Mouse (Mus musculus): ENCODE measurements around the gene Prickle2. TPM values are rescaled to one million over a fixed set of nuclear protein-coding genes. Genes with fewer than 3 reads are reported as not detected.

The Prickle2 gene
- polyA plus RNA-seq, 1 experiment from 2014 or later, result 13.6 TPM

DNA sequence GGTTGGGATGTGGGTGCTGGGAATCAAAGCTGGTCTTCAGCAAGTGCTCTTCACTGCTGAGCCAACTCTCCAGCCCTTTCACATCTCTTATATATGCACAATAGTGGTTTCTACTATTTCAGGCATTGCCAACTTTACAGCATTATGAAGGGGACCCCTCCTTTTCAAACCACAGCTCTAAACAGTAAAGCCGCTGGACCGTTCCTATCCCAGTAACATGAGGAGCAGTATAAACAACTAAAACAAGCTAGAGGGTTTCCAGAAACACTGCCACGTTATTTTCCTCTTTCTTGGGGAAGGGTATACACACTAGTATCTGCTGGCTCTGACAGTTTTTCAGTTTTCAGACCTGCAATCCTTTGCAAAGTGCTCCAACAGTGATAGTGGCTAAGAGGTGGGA lies 179.7 kb downstream of the Prickle2 start:
- H3K27me3 ChIP-seq (replicated peaks; ENCODE audit: control insufficient read depth, insufficient read depth, low read length), result no peaks in the 10 kb centered on the region
- no peak overlapping the region for H3K4me3 ChIP-seq (ENCODE audit: low read length)
- WGBS, result 87% methylated on average over 3 of the region's 3 CpGs
- H3K9me3 ChIP-seq (ENCODE audit: control insufficient read depth, low read length), result no peaks in the 10 kb centered on the region
- no peak for ATAC-seq
- no peaks in the 10 kb centered on the region for H3K36me3 ChIP-seq (ENCODE audit: control insufficient read depth, insufficient read depth, low read length)
- no peak overlapping the region for H3K9ac ChIP-seq (ENCODE audit: low read depth, low read length)
- H3K27ac ChIP-seq (ENCODE audit: low read depth, low read length), result no peak overlapping the region
- no peaks in the 10 kb centered on the region; the same call in 1 of the 2 replicates for H3K4me1 ChIP-seq (ENCODE audit: control insufficient read depth, insufficient read depth, low read depth, low read length)
- H3K4me2 ChIP-seq (ENCODE audit: low read length), result no peak overlapping the region

DNA sequence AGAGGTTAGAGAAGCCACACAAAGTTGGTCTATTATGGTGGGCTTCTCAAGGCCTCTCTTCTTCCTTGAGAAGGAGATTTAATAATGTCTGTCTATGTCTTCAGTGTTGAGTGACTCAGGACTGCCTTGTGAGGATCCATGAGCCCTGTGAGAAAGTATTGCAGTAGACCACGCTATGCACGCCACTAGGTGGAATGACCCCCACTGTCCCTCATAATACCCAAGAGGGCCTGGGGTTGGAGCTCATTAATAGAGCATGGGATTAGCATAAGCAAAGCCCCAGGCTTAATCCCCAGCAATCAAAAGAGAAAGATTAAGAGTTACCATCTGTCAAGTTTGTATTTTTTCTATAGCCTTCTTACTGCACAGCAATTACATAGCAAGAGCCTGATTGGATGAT lies 180.3 kb downstream of the Prickle2 start:
- 49% methylated on average over 2 of the region's 2 CpGs for WGBS
- Histone ChIP-seq H3K9ac (ENCODE audit: low read depth, low read length) (no peak overlapping the region), H3K4me1 (ENCODE audit: control insufficient read depth, insufficient read depth, low read depth, low read length) (no peaks in the 10 kb centered on the region; the same call in 1 of the 2 replicates), H3K36me3 (ENCODE audit: control insufficient read depth, insufficient read depth, low read length) (no peaks in the 10 kb centered on the region), H3K9me3 (ENCODE audit: control insufficient read depth, low read length) (no peaks in the 10 kb centered on the region), H3K4me3 (ENCODE audit: low read length) (no peak overlapping the region), H3K4me2 (ENCODE audit: low read length) (no peak overlapping the region), H3K27ac (ENCODE audit: low read depth, low read length) (no peak overlapping the region), H3K27me3 (replicated peaks; ENCODE audit: control insufficient read depth, insufficient read depth, low read length) (no peaks in the 10 kb centered on the region)
- ATAC-seq, result no peak

DNA sequence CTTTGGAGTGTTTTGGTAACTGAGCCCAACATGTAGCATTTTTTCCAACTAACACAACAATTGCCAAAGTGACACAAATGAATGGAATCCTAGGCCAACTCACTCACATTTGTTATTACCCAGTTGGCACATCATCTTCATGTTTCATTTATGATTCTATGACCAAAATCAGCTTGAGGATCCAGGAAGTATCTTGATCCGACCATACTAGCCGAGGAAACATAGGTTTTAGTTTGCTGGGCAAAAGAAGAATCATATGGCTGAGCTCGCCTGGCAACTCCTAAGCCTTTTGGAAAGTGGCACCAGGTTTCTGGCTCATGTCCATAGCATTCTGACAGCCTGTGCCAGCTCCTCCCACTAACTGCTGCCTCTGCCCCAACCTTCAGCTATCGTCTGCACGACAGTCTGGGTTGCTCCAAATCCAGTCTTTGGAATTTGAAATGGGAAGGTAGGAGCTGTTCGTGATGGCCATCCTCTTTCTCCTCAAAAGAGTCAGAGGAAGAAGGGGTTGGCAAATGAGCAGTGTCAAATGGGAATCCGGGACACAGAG lies 184.4 kb downstream of the Prickle2 start:
- H3K9ac ChIP-seq (ENCODE audit: low read depth, low read length), result no peak overlapping the region
- peaks cover 4% of the 10 kb centered on the region for H3K4me1 ChIP-seq (ENCODE audit: control insufficient read depth, insufficient read depth, low read depth, low read length)
- H3K27me3 ChIP-seq (replicated peaks; ENCODE audit: control insufficient read depth, insufficient read depth, low read length), result no peaks in the 10 kb centered on the region
- 52% methylated on average over 7 of the region's 7 CpGs for WGBS
- no peak overlapping the region for H3K4me3 ChIP-seq (ENCODE audit: low read length)
- H3K4me2 ChIP-seq (ENCODE audit: low read length), result no peak overlapping the region
- H3K27ac ChIP-seq (ENCODE audit: low read depth, low read length), result no peak overlapping the region
- peak; percentile 67 for ATAC-seq
- H3K9me3 ChIP-seq (ENCODE audit: control insufficient read depth, low read length), result no peaks in the 10 kb centered on the region
- no peaks in the 10 kb centered on the region for H3K36me3 ChIP-seq (ENCODE audit: control insufficient read depth, insufficient read depth, low read length)

- no peak for ATAC-seq
- Histone ChIP-seq H3K4me2 (ENCODE audit: low read length) (no peak overlapping the region), H3K9ac (ENCODE audit: low read depth, low read length) (no peak overlapping the region), H3K9me3 (ENCODE audit: control insufficient read depth, low read length) (no peaks in the 10 kb centered on the region), H3K27me3 (replicated peaks; ENCODE audit: control insufficient read depth, insufficient read depth, low read length) (no peaks in the 10 kb centered on the region), H3K4me3 (ENCODE audit: low read length) (no peak overlapping the region), H3K36me3 (ENCODE audit: control insufficient read depth, insufficient read depth, low read length) (no peaks in the 10 kb centered on the region), H3K4me1 (ENCODE audit: control insufficient read depth, insufficient read depth, low read depth, low read length) (peaks cover 4% of the 10 kb centered on the region), H3K27ac (ENCODE audit: low read depth, low read length) (no peak overlapping the region)
- WGBS, result 61% methylated on average over 5 of the region's 5 CpGs
Measured at GRCm38 (mm10) chr6:92520088-92520875, 185.7 kb downstream of the Prickle2 start.

- Histone ChIP-seq H3K4me1 (ENCODE audit: control insufficient read depth, insufficient read depth, low read depth, low read length) (peaks cover 4% of the 10 kb centered on the region), H3K4me2 (ENCODE audit: low read length) (no peak overlapping the region), H3K9me3 (ENCODE audit: control insufficient read depth, low read length) (no peaks in the 10 kb centered on the region), H3K9ac (ENCODE audit: low read depth, low read length) (no peak overlapping the region), H3K27ac (ENCODE audit: low read depth, low read length) (no peak overlapping the region), H3K4me3 (ENCODE audit: low read length) (no peak overlapping the region), H3K36me3 (ENCODE audit: control insufficient read depth, insufficient read depth, low read length) (no peaks in the 10 kb centered on the region), H3K27me3 (replicated peaks; ENCODE audit: control insufficient read depth, insufficient read depth, low read length) (no peaks in the 10 kb centered on the region)
- 90% methylated on average over 6 of the region's 6 CpGs for WGBS
- ATAC-seq, result no peak
Measured at GRCm38 (mm10) chr6:92518438-92518968, 187.5 kb downstream of the Prickle2 start.

DNA sequence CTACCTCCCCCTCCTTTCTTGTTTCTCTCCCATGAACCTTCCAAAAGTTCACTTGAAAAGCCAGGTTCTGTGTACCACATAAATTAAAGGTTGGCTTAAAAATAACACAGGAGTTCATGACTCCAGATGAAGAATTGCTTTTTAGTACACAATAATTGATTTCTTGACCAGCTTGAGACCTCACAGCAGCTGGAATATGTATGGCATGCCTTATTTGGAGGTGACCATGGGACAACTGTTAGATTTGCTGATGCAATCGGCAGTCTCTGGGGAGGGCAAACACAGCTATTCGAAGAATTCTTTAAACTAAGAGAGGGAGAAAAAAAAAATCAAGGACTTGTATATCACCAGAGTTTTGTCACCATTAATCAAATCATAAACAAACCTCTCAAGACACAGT lies 189.0 kb downstream of the Prickle2 start:
- Histone ChIP-seq H3K4me2 (ENCODE audit: low read length) (no peak overlapping the region), H3K27ac (ENCODE audit: low read depth, low read length) (no peak overlapping the region), H3K27me3 (replicated peaks; ENCODE audit: control insufficient read depth, insufficient read depth, low read length) (no peaks in the 10 kb centered on the region), H3K9ac (ENCODE audit: low read depth, low read length) (no peak overlapping the region), H3K9me3 (ENCODE audit: control insufficient read depth, low read length) (no peaks in the 10 kb centered on the region), H3K36me3 (ENCODE audit: control insufficient read depth, insufficient read depth, low read length) (no peaks in the 10 kb centered on the region), H3K4me1 (ENCODE audit: control insufficient read depth, insufficient read depth, low read depth, low read length) (peaks cover 4% of the 10 kb centered on the region), H3K4me3 (ENCODE audit: low read length) (no peak overlapping the region)
- 72% methylated on average over 2 of the region's 2 CpGs for WGBS
- ATAC-seq, result no peak

GRCm38 (mm10) chr6:92512001-92512400 lies 194.0 kb downstream of the Prickle2 start:
- H3K27me3 ChIP-seq (replicated peaks; ENCODE audit: control insufficient read depth, insufficient read depth, low read length), result no peaks in the 10 kb centered on the region
- no peaks in the 10 kb centered on the region for H3K4me1 ChIP-seq (ENCODE audit: control insufficient read depth, insufficient read depth, low read depth, low read length)
- H3K27ac ChIP-seq (ENCODE audit: low read depth, low read length), result no peak overlapping the region
- 97% methylated on average over 1 of the region's 1 CpGs for WGBS
- no peak overlapping the region for H3K4me2 ChIP-seq (ENCODE audit: low read length)
- H3K9ac ChIP-seq (ENCODE audit: low read depth, low read length), result no peak overlapping the region
- H3K36me3 ChIP-seq (ENCODE audit: control insufficient read depth, insufficient read depth, low read length), result no peaks in the 10 kb centered on the region
- no peak overlapping the region for H3K4me3 ChIP-seq (ENCODE audit: low read length)
- H3K9me3 ChIP-seq (ENCODE audit: control insufficient read depth, low read length), result no peaks in the 10 kb centered on the region
- ATAC-seq, result no peak

GRCm38 (mm10) chr6:92509712-92510111 lies 196.2 kb downstream of the Prickle2 start:
- Histone ChIP-seq H3K4me3 (ENCODE audit: low read length) (no peak overlapping the region), H3K4me2 (ENCODE audit: low read length) (no peak overlapping the region), H3K27me3 (replicated peaks; ENCODE audit: control insufficient read depth, insufficient read depth, low read length) (no peaks in the 10 kb centered on the region), H3K27ac (ENCODE audit: low read depth, low read length) (no peak overlapping the region), H3K4me1 (ENCODE audit: control insufficient read depth, insufficient read depth, low read depth, low read length) (no peaks in the 10 kb centered on the region), H3K9ac (ENCODE audit: low read depth, low read length) (no peak overlapping the region), H3K36me3 (ENCODE audit: control insufficient read depth, insufficient read depth, low read length) (no peaks in the 10 kb centered on the region), H3K9me3 (ENCODE audit: control insufficient read depth, low read length) (no peaks in the 10 kb centered on the region)
- WGBS, result 75% methylated on average over 2 of the region's 2 CpGs
- no peak for ATAC-seq

GRCm38 (mm10) chr6:92506276-92506675 lies 199.7 kb downstream of the Prickle2 start:
- Histone ChIP-seq H3K4me2 (ENCODE audit: low read length) (no peak overlapping the region), H3K27ac (ENCODE audit: low read depth, low read length) (no peak overlapping the region), H3K9ac (ENCODE audit: low read depth, low read length) (no peak overlapping the region), H3K4me1 (ENCODE audit: control insufficient read depth, insufficient read depth, low read depth, low read length) (no peaks in the 10 kb centered on the region), H3K4me3 (ENCODE audit: low read length) (no peak overlapping the region), H3K27me3 (replicated peaks; ENCODE audit: control insufficient read depth, insufficient read depth, low read length) (no peaks in the 10 kb centered on the region), H3K36me3 (ENCODE audit: control insufficient read depth, insufficient read depth, low read length) (no peaks in the 10 kb centered on the region), H3K9me3 (ENCODE audit: control insufficient read depth, low read length) (no peaks in the 10 kb centered on the region)
- WGBS, result 55% methylated on average over 3 of the region's 3 CpGs
- ATAC-seq, result no peak; the same call in 1 of the 2 replicates
